Mouse (Mus musculus) E14TG2a.4 (cell line): ENCODE measurements around the gene Stkld1.

Source experiments
- H3K27me3 ChIP-seq: 2 replicates; pipeline ENCODE4 v1.6.1; 2014; ENCODE audit warnings: low read length, control low read depth; ENCODE audit not compliant: insufficient read depth
- H3K36me3 ChIP-seq: 2 replicates; pipeline ENCODE4 v1.6.1; 2014; ENCODE audit warnings: low read length, control low read depth; ENCODE audit not compliant: insufficient read depth
- H3K4me1 ChIP-seq: replicated peaks from 2 replicates; pipeline ENCODE4 v1.6.1; 2014; ENCODE audit warnings: low read depth, low read length, control low read depth
- H3K4me3 ChIP-seq: replicated peaks from 2 replicates; pipeline ENCODE4 v1.5.1; 2014; ENCODE audit warnings: mild to moderate bottlenecking, low read length
- H3K9me3 ChIP-seq: 2 replicates; pipeline ENCODE4 v1.6.1; 2014; ENCODE audit warnings: low read length, control low read depth
- CTCF ChIP-seq: conservative IDR thresholded peaks from 2 replicates; pipeline ENCODE4 v1.5.1; 2014; ENCODE audit warnings: low read length
- NANOG ChIP-seq: IDR thresholded peaks from 2 replicates; pipeline ENCODE4 v1.6.1; 2014; ENCODE audit warnings: borderline replicate concordance, low read length, mixed read lengths
- POU5F1 ChIP-seq: IDR thresholded peaks from 2 replicates; pipeline ENCODE4 v1.6.1; 2014; ENCODE audit warnings: low read length, borderline replicate concordance

Stkld1 gene

DNA sequence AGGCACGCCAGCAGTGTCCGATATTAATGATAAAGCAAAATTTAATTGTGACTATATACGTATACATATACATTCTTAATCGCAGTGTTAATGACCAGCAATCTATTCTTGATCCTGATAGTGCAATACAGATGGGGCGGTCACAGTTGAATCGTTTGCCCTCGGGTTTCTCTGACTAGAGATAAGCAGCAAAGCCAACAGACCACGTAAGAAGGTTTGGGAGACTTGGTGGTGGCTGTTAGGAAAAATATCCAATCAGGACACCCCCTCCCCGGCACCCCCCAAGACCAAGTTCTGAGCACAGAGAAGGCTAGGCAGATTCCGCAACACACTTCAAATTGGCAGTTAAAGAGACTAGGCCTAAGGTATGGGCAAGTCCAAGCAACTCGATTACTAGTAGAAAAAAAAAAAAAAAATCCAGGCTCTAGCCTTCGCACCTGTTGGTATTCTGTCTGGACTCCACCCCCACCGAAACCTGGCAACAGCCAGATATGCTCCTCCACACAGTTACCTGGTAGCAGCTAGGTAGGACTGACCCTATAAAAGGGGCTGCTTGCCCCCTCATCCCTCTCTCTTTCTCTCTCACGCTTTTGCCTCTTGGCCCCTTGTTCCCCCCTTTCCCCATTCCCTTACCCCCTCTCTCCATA, 31.0 kb downstream of the Stkld1 start:
- H3K27me3 ChIP-seq, result no peaks in the 10 kb centered on the region
- H3K9me3 ChIP-seq, result no peaks in the 10 kb centered on the region
- H3K36me3 ChIP-seq, result peaks cover 34% of the 10 kb centered on the region
- TF ChIP-seq NANOG (no peak), POU5F1 (no peak), CTCF (no peak)
- peak overlapping the region; percentile 93 for H3K4me3 ChIP-seq
- peaks cover 39% of the 10 kb centered on the region for H3K4me1 ChIP-seq

DNA sequence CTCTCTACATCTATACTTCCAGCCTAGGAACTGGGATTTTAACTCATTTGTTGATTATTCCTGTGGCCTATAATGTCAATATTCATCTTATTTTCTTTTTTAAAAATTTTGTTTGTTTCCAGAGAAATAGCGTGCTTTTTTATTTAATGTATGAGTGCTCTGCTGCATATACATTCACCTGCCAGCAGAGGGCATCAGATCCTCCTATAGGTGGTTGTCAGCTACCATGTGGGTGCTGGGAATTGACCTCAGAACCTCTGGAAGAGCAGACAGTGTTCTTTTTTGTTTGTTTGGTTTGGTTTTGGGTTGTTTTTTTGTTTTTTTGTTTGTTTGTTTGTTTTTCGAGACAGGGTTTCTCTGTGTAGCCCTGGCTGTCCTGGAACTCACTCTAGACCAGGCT, 33.4 kb downstream of the Stkld1 start:
- no peak for TF ChIP-seq POU5F1
- peak; percentile 84 for TF ChIP-seq CTCF
- Histone ChIP-seq H3K9me3 (no peaks in the 10 kb centered on the region), H3K27me3 (no peaks in the 10 kb centered on the region), H3K4me3 (no peak overlapping the region), H3K36me3 (peaks cover 9% of the 10 kb centered on the region), H3K4me1 (peaks cover 23% of the 10 kb centered on the region)

DNA sequence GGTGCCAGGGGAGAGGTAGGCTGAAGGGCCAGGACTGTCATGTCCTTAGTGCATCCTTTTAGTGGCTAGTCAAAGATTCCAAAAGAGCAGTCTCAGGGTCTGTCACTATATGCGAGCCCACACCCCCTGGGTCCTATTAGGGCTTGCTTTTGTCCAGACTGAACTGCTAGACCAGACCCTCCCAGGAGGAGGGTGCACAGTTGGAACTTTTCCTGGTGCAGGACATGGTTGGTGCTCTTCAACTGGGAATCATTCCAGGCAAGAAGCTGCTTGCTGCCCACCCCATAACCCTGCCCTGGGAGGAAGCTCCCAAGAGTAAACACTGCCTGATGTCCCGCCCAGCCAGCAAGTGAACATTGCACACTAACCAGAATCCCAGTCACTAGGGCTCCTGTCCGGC, 39.3 kb downstream of the Stkld1 start, which contains the start of gene Adamts13:
Adamts13 (plus strand) TSS at position 301 of the 400 bp plus-strand sequence.
- no peaks in the 10 kb centered on the region for H3K9me3 ChIP-seq
- no peak within 1 kb of the TSS for H3K4me3 ChIP-seq
- peaks cover 6% of the 10 kb centered on the region for H3K27me3 ChIP-seq
- TF ChIP-seq POU5F1, result no peak
- TF ChIP-seq CTCF, result no peak
- TF ChIP-seq NANOG, result no peak
- no peaks in the 10 kb centered on the region for H3K36me3 ChIP-seq
- no peaks in the 10 kb centered on the region for H3K4me1 ChIP-seq

DNA sequence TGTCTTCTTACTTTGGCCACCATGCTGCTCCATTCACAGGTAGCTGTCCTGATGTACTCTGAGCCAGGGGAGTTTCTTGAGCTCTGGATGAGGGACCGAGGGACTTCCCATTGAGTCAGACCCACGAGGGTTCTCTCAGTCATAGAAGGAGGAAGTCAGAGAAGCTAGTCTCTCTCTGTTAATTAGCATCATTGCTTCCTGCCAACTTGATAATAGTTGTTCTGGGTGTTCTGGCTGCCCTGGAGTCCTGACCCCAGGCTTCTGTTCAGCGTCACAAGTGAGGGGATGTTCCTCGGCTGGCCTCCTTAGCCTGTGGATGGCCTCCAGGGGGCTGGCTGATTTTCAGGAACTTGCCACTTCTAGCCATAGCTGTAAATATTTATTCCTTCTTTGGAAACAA, 40.1 kb downstream of the Stkld1 start:
- Histone ChIP-seq H3K9me3 (no peaks in the 10 kb centered on the region), H3K4me1 (no peaks in the 10 kb centered on the region), H3K36me3 (no peaks in the 10 kb centered on the region), H3K4me3 (no peak overlapping the region), H3K27me3 (peaks cover 6% of the 10 kb centered on the region)
- no peak for TF ChIP-seq CTCF
- TF ChIP-seq NANOG, result no peak
- no peak for TF ChIP-seq POU5F1

DNA sequence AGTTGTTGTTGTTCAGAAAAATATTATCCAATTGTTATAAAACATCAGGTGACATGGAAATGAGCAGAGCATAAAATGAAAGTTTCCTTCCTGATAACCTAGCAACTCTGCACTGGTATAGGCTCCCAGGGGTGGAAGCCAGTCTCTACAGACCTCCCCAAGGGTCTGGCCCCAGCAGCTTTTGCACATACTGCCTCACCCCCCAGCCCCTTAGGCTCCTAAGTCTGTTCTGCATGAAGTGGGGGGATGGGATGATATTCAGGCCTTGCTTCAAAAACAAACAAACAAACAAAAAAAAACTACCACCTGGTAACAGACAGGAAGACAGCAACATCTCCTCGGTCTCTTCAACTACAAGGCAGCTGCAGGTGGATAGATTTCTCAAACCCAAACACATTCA, 46.5 kb downstream of the Stkld1 start:
- H3K27me3 ChIP-seq, result peaks cover 6% of the 10 kb centered on the region; the same call in 1 of the 2 replicates
- H3K4me3 ChIP-seq, result no peak overlapping the region
- H3K4me1 ChIP-seq, result 0 out of 2 replicates have a peak, but pooled peaks cover 7% of the 10 kb centered on the region
- no peaks in the 10 kb centered on the region for H3K9me3 ChIP-seq
- no peaks in the 10 kb centered on the region for H3K36me3 ChIP-seq
- TF ChIP-seq POU5F1 (no peak), CTCF (no peak), NANOG (no peak)

DNA sequence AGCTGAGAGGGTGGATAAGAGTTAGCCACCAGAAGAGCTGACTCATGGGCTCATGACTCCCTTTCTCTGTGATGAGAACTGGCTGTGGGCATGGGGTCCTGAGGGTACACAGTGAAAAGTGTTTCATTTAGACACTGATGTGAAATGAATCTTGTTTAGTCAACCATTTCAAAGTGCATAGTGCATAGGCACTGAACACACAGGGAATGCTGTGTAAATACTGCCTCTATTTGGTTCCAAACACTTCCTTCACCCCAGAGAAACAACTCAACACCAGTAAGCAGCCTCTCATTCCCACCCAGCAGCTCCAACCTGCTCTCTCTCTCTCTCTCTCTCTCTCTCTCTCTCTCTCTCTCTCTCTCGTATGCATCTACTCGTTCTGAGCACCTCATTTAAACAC, 50.3 kb downstream of the Stkld1 start:
- TF ChIP-seq POU5F1 (no peak), NANOG (no peak)
- H3K36me3 ChIP-seq, result no peaks in the 10 kb centered on the region
- H3K4me1 ChIP-seq, result 0 out of 2 replicates have a peak, but pooled peaks cover 7% of the 10 kb centered on the region

DNA sequence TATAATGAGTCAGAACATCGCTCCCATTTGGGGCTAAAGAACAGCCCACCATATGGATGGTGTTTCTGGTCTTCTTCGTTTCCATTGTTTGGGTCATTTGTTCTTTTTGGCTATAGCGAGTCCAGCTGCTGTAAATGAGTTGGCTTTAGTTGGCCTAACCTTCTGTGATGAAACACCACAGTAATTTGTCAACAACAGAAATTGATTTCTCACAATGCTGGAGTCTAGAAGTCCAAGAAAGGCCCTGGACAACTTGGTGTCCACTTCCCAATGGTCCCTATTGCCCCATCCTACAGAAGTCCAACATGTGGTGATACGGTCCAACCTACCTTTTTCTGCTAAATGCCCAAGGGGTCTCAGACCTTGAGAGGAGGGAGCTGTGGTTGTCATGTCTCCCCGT, 50.8 kb downstream of the Stkld1 start:
- Histone ChIP-seq H3K4me3 (no peak overlapping the region), H3K9me3 (no peaks in the 10 kb centered on the region), H3K4me1 (0 out of 2 replicates have a peak, but pooled peaks cover 7% of the 10 kb centered on the region), H3K27me3 (0 out of 2 replicates have a peak, but pooled peaks cover 6% of the 10 kb centered on the region), H3K36me3 (no peaks in the 10 kb centered on the region)
- TF ChIP-seq NANOG (no peak), CTCF (no peak), POU5F1 (no peak)

More for the DNA sequence above, 50.3 kb downstream of the Stkld1 start:
- Histone ChIP-seq H3K9me3 (no peaks in the 10 kb centered on the region), H3K27me3 (0 out of 2 replicates have a peak, but pooled peaks cover 6% of the 10 kb centered on the region), H3K4me3 (no peak overlapping the region)

DNA sequence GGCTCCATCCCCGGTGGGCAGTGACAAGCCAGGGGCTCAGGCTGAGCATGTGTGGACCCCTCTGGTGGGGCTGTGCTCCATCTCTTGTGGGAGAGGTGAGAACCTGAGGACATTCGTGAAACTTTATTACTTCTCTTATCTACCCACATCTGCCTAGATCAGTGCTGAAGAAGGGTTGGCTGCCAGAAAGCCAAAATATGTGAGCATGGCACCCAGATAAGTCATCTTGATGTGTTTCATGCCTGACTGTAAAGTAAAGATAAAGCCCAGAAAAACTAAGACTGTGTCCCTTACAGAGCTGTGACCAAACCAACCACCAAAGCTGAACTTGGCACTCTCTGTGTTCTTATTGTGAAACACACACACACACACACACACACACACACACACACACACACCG, 60.1 kb downstream of the Stkld1 start:
- no peak for TF ChIP-seq NANOG
- TF ChIP-seq CTCF, result no peak
- TF ChIP-seq POU5F1, result no peak
- H3K36me3 ChIP-seq, result no peaks in the 10 kb centered on the region
- no peaks in the 10 kb centered on the region for H3K9me3 ChIP-seq
- no peaks in the 10 kb centered on the region for H3K4me1 ChIP-seq
- no peak overlapping the region for H3K4me3 ChIP-seq
- no peaks in the 10 kb centered on the region for H3K27me3 ChIP-seq

DNA sequence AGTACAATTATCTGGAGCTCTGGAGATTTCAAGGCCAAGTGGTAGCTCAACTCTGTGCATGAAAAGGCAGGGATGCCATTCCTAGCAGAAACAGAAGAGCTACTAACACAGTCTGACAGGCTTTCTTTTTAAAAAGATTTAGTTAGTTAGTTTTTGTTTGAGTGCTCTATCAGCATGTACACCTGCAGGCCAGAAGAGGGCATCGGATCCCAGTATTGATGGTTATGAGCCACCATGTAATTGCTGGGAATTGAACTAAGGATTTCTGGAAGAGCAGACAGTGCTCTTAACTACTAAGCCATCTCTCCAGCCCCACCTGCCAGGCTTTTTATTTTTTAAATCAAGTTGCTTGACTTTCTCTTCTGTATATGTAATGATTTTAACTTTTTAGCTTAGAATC, 63.7 kb downstream of the Stkld1 start:
- no peaks in the 10 kb centered on the region for H3K36me3 ChIP-seq
- TF ChIP-seq CTCF, result 0 out of 2 replicates have a peak, but pooled peaks have one; percentile 6
- no peak for TF ChIP-seq POU5F1
- no peak overlapping the region for H3K4me3 ChIP-seq
- H3K9me3 ChIP-seq, result no peaks in the 10 kb centered on the region
- H3K4me1 ChIP-seq, result no peaks in the 10 kb centered on the region
- no peaks in the 10 kb centered on the region for H3K27me3 ChIP-seq

DNA sequence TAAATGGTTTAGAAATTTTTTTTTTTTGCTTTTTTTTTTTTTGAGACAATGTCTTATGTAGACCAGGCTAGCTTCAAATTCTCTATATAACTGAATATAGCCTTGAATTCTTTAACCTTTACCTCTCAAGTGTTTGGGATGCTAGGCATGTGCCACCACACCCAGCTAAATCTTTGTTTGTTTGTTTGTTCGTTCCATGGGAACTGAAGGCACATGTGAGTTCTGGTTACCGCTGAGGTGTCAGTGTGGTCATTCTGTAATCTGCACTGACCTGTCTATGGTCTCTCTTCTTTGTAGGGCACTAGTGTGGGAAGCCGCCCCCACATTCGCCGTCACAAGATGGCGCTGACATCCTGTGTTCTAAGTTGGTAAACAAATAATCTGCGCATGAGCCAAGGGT, 64.1 kb downstream of the Stkld1 start:
- no peaks in the 10 kb centered on the region for H3K36me3 ChIP-seq
- TF ChIP-seq NANOG (no peak), POU5F1 (no peak), CTCF (no peak)
- H3K4me1 ChIP-seq, result no peaks in the 10 kb centered on the region
- H3K27me3 ChIP-seq, result no peaks in the 10 kb centered on the region
- no peaks in the 10 kb centered on the region for H3K9me3 ChIP-seq
- H3K4me3 ChIP-seq, result no peak overlapping the region
